Mouse (Mus musculus) hindbrain, embryonic 15.5 days (tissue): ENCODE data around the gene Ptprt. TPM values are rescaled to one million over a fixed set of nuclear protein-coding genes. Genes with fewer than 3 reads are reported as not detected.
A peak's percentile ranks its signal among the peaks of the same experiment; 100 is the strongest.
"Not testable (repeated sequence)": the region's sequence is repeated elsewhere in the genome, so short reads cannot be mapped to it uniquely, and the experiment has no call there.

Source experiments
- ATAC-seq: fragments of 200-750 bp; cut with Nextera tagmentation; 2 replicates; pipeline ENCODE4 v1.8.0; 2017; ENCODE audit warnings: low read depth, moderate number of reproducible peaks, moderate TSS enrichment; ENCODE audit not compliant: low FRiP score
- H3K27ac ChIP-seq: fragments of 300-500 bp; sonication (generic); replicated peaks from 2 replicates; pipeline ENCODE4 v1.5.1; 2015; ENCODE audit warnings: mild to moderate bottlenecking, inconsistent platforms
- H3K27me3 ChIP-seq: fragments of 300-500 bp; sonication (generic); 2 replicates; pipeline ENCODE4 v1.6.1; 2015; ENCODE audit warnings: control low read depth, inconsistent platforms
- H3K36me3 ChIP-seq: fragments of 300-500 bp; sonication (generic); 2 replicates; pipeline ENCODE4 v1.6.1; 2015; ENCODE audit warnings: control low read depth, inconsistent platforms
- H3K4me1 ChIP-seq: fragments of 300-500 bp; sonication (generic); replicated peaks from 2 replicates; pipeline ENCODE4 v1.6.1; 2015; ENCODE audit warnings: control low read depth, inconsistent platforms
- H3K4me2 ChIP-seq: fragments of 300-500 bp; sonication (generic); 2 replicates; pipeline ENCODE4 v1.6.1; 2015; ENCODE audit warnings: moderate library complexity, mild to moderate bottlenecking, inconsistent platforms
- H3K4me3 ChIP-seq: fragments of 300-500 bp; sonication (generic); 2 replicates; pipeline ENCODE4 v1.5.1; 2015; ENCODE audit warnings: mild to moderate bottlenecking, inconsistent platforms
- H3K9ac ChIP-seq: fragments of 300-500 bp; sonication (generic); 2 replicates; pipeline ENCODE4 v1.6.1; 2015; ENCODE audit warnings: inconsistent platforms
- H3K9me3 ChIP-seq: fragments of 300-500 bp; sonication (generic); 2 replicates; pipeline ENCODE4 v1.6.1; 2016; ENCODE audit warnings: control low read depth, inconsistent platforms
- WGBS: fragments of 180-500 bp; shearing (Covaris S2); methylation state at CpG from one replicate; pipeline ENCODE4 v1.1.7; 2015; 5-methylcytosine and 5-hydroxymethylcytosine counted together
- polyA plus RNA-seq: library from polyadenylated mRNA; unstranded; fragments of >200 nt; fragmentation: Nextera tagmentation; extraction: Ambion mirVana; gene quantifications from 2 replicates; pipeline ENCODE4 v1.2.1, GENCODE M21; 2015

The Ptprt gene
- polyA plus RNA-seq, 1 experiment from 2014 or later, result 14.2 TPM

GRCm38 (mm10) chr2:161547318-161547717 lies 1113.6 kb downstream of the Ptprt start:
- ATAC-seq, result no peak
- WGBS, result 72% methylated on average over 5 of the region's 5 CpGs
- no peak overlapping the region for H3K4me3 ChIP-seq
- H3K27me3 ChIP-seq, result no peaks in the 10 kb centered on the region
- no peak overlapping the region for H3K4me2 ChIP-seq
- H3K9me3 ChIP-seq, result no peaks in the 10 kb centered on the region
- no peak overlapping the region for H3K9ac ChIP-seq
- no peaks in the 10 kb centered on the region for H3K36me3 ChIP-seq
- no peaks in the 10 kb centered on the region for H3K4me1 ChIP-seq
- H3K27ac ChIP-seq, result no peak overlapping the region

GRCm38 (mm10) chr2:161545406-161545805 lies 1115.5 kb downstream of the Ptprt start:
- Histone ChIP-seq H3K9me3 (no peaks in the 10 kb centered on the region), H3K4me1 (no peaks in the 10 kb centered on the region), H3K27ac (no peak overlapping the region), H3K36me3 (no peaks in the 10 kb centered on the region), H3K27me3 (no peaks in the 10 kb centered on the region), H3K4me2 (no peak overlapping the region), H3K9ac (no peak overlapping the region), H3K4me3 (no peak overlapping the region)
- 91% methylated on average over 4 of the region's 4 CpGs for whole genome bisulfite sequencing
- no peak for ATAC-seq

GRCm38 (mm10) chr2:161534151-161534550 lies 1126.8 kb downstream of the Ptprt start:
- H3K4me1 ChIP-seq, result no peaks in the 10 kb centered on the region
- no peaks in the 10 kb centered on the region for H3K36me3 ChIP-seq
- no peak overlapping the region for H3K4me3 ChIP-seq
- H3K27ac ChIP-seq, result no peak overlapping the region
- no peaks in the 10 kb centered on the region for H3K27me3 ChIP-seq
- 91% methylated on average over 7 of the region's 7 CpGs for WGBS
- no peak overlapping the region for H3K9ac ChIP-seq
- H3K4me2 ChIP-seq, result no peak overlapping the region
- no peak for ATAC-seq
- H3K9me3 ChIP-seq, result no peaks in the 10 kb centered on the region

GRCm38 (mm10) chr2:161527192-161527591 lies 1133.8 kb downstream of the Ptprt start:
- WGBS, result 72% methylated on average over 1 of the region's 1 CpGs
- no peak overlapping the region for H3K4me2 ChIP-seq
- H3K9ac ChIP-seq, result no peak overlapping the region
- no peaks in the 10 kb centered on the region for H3K4me1 ChIP-seq
- H3K9me3 ChIP-seq, result no peaks in the 10 kb centered on the region
- no peak for ATAC-seq
- H3K36me3 ChIP-seq, result no peaks in the 10 kb centered on the region
- no peak overlapping the region for H3K4me3 ChIP-seq
- no peaks in the 10 kb centered on the region for H3K27me3 ChIP-seq
- H3K27ac ChIP-seq, result no peak overlapping the region

- no peak for ATAC-seq
- Histone ChIP-seq H3K27me3 (no peaks in the 10 kb centered on the region), H3K36me3 (no peaks in the 10 kb centered on the region), H3K9me3 (no peaks in the 10 kb centered on the region), H3K9ac (no peak overlapping the region), H3K4me3 (no peak overlapping the region), H3K4me1 (no peaks in the 10 kb centered on the region), H3K27ac (no peak overlapping the region), H3K4me2 (no peak overlapping the region)
- 68% methylated on average over 2 of the region's 2 CpGs for WGBS
Observed at GRCm38 (mm10) chr2:161519671-161520070, 1141.3 kb downstream of the Ptprt start.

GRCm38 (mm10) chr2:161516921-161517320 lies 1144.0 kb downstream of the Ptprt start:
- Histone ChIP-seq H3K27me3 (no peaks in the 10 kb centered on the region), H3K4me3 (no peak overlapping the region), H3K9me3 (no peaks in the 10 kb centered on the region), H3K27ac (no peak overlapping the region), H3K9ac (no peak overlapping the region), H3K4me2 (no peak overlapping the region), H3K4me1 (peaks cover 3% of the 10 kb centered on the region; the same call in 1 of the 2 replicates), H3K36me3 (no peaks in the 10 kb centered on the region)
- ATAC-seq, result no peak
- WGBS, result 53% methylated on average over 5 of the region's 5 CpGs

- Histone ChIP-seq H3K36me3 (no peaks in the 10 kb centered on the region), H3K4me1 (peaks cover 11% of the 10 kb centered on the region), H3K27ac (no peak overlapping the region), H3K9ac (no peak overlapping the region), H3K4me3 (no peak overlapping the region), H3K9me3 (no peaks in the 10 kb centered on the region), H3K27me3 (no peaks in the 10 kb centered on the region), H3K4me2 (no peak overlapping the region)
- 82% methylated on average over 1 of the region's 1 CpGs for WGBS
- no peak for ATAC-seq
Observed at GRCm38 (mm10) chr2:161513256-161513655, 1147.7 kb downstream of the Ptprt start.

- H3K36me3 ChIP-seq, H3K4me2 ChIP-seq, H3K9me3 ChIP-seq, H3K27ac ChIP-seq, H3K9ac ChIP-seq, H3K27me3 ChIP-seq, H3K4me3 ChIP-seq: not testable (repeated sequence)
- 20% methylated on average over 6 of the region's 15 CpGs for WGBS
- peak; percentile 59 for ATAC-seq
- peaks cover 11% of the 10 kb centered on the region for H3K4me1 ChIP-seq
Observed at GRCm38 (mm10) chr2:161511880-161512570, 1148.9 kb downstream of the Ptprt start.

- 0 out of 2 replicates have a peak overlapping the region, but pooled peaks have one; percentile 20 for H3K27ac ChIP-seq
- H3K4me1 ChIP-seq, result peaks cover 11% of the 10 kb centered on the region
- peak overlapping the region; percentile 68 for H3K4me2 ChIP-seq
- WGBS, result 17% methylated on average over 8 of the region's 8 CpGs
- 0 out of 2 replicates have a peak, but pooled peaks have one; percentile 56 for ATAC-seq
- H3K27me3 ChIP-seq, result no peaks in the 10 kb centered on the region
- peak overlapping the region; percentile 45 for H3K4me3 ChIP-seq
- H3K9me3 ChIP-seq, result no peaks in the 10 kb centered on the region
- no peaks in the 10 kb centered on the region for H3K36me3 ChIP-seq
- H3K9ac ChIP-seq, result peak overlapping the region; percentile 41
Observed at GRCm38 (mm10) chr2:161511101-161511759, 1149.7 kb downstream of the Ptprt start.

GRCm38 (mm10) chr2:161499097-161499899 lies 1161.6 kb downstream of the Ptprt start:
- Histone ChIP-seq H3K4me1 (peaks cover 13% of the 10 kb centered on the region), H3K9me3 (no peaks in the 10 kb centered on the region), H3K9ac (peak overlapping the region; percentile 26), H3K4me3 (peak overlapping the region; percentile 29), H3K4me2 (peak overlapping the region; percentile 54), H3K36me3 (no peaks in the 10 kb centered on the region), H3K27me3 (no peaks in the 10 kb centered on the region), H3K27ac (no peak overlapping the region)
- WGBS, result 7% methylated on average over 13 of the region's 13 CpGs
- ATAC-seq, result 0 out of 2 replicates have a peak, but pooled peaks have one; percentile 11

- Histone ChIP-seq H3K9ac (peak overlapping the region; percentile 26), H3K9me3 (no peaks in the 10 kb centered on the region), H3K4me3 (peak overlapping the region; percentile 29), H3K27ac (no peak overlapping the region), H3K4me1 (peaks cover 13% of the 10 kb centered on the region), H3K27me3 (no peaks in the 10 kb centered on the region), H3K36me3 (no peaks in the 10 kb centered on the region), H3K4me2 (peak overlapping the region; percentile 54)
- ATAC-seq, result peak; percentile 61; the same call in 1 of the 2 replicates
- 18% methylated on average over 13 of the region's 13 CpGs for WGBS
Observed at GRCm38 (mm10) chr2:161498449-161499096, 1162.4 kb downstream of the Ptprt start.
